Comparison of ENCODE assay signal across 15 mouse cellular contexts in genomic region chr3:130401560-130401852, GRCm38 (mm10).
DNase-seq lines count a peak whose midpoint lies in the region; ATAC-seq and TF ChIP-seq lines count a peak whose summit lies in the region.
"Had no signal": no experiment of that assay in that cellular context is flagged by ENCODE, and none has a peak within 500 bp of the region (broad histone marks: within the 10 kb centered on the region; RNA-seq: fewer than 3 reads in every experiment).

No protein-coding gene starts in this region.

- H3K27ac ChIP-seq in heart, postnatal 0 days (ENCODE audit: low read depth) = peak overlapping the region; percentile 3; the same call in 1 of the 2 replicates
- H3K27ac ChIP-seq in heart, embryonic 11.5 days (ENCODE audit: low read depth, low read length) = no peak overlapping the region
- H3K27ac ChIP-seq in midbrain, embryonic 11.5 days (ENCODE audit: low read depth, low read length) = no peak overlapping the region
- no peak overlapping the region for H3K27ac ChIP-seq in midbrain, embryonic 14.5 days (replicated peaks; ENCODE audit: low read depth, low read length)
- peak overlapping the region; percentile 36; the same call in 1 of the 2 replicates for H3K27ac ChIP-seq in embryonic facial prominence, embryonic 15.5 days (replicated peaks)
- H3K27ac ChIP-seq: embryonic facial prominence, embryonic 12.5 days; hindbrain, embryonic 10.5 days; intestine, embryonic 15.5 days; stomach, embryonic 15.5 days had no signal

- H3K9ac ChIP-seq in heart, postnatal 0 days (replicated peaks; ENCODE audit: low read depth, low read length) = no peak overlapping the region
- no peak overlapping the region for H3K9ac ChIP-seq in heart, embryonic 11.5 days (ENCODE audit: low read depth, low read length)
- no peak overlapping the region for H3K9ac ChIP-seq in midbrain, embryonic 11.5 days (ENCODE audit: low read length)
- H3K9ac ChIP-seq in midbrain, embryonic 14.5 days (replicated peaks; ENCODE audit: low read length) = no peak overlapping the region
- H3K9ac ChIP-seq in embryonic facial prominence, embryonic 15.5 days = no peak overlapping the region
- H3K9ac ChIP-seq: embryonic facial prominence, embryonic 12.5 days; intestine, embryonic 15.5 days; stomach, embryonic 15.5 days had no signal

- WGBS in heart, postnatal 0 days = 61% methylated on average over 1 of the region's 1 CpGs
- 69% methylated on average over 1 of the region's 1 CpGs for WGBS in heart, embryonic 11.5 days (ENCODE audit: insufficient replicate concordance)
- 36% methylated on average over 1 of the region's 1 CpGs for WGBS in midbrain, embryonic 11.5 days
- 26% methylated on average over 1 of the region's 1 CpGs for WGBS in midbrain, embryonic 14.5 days
- WGBS in embryonic facial prominence, embryonic 15.5 days = 53% methylated on average over 1 of the region's 1 CpGs

- no peak for DNase-seq in heart, postnatal 0 days (ENCODE audit: low spot score)
- DNase-seq in midbrain, embryonic 11.5 days (ENCODE audit: low spot score, missing footprints) = peak; percentile 78
- no peak for DNase-seq in midbrain, embryonic 14.5 days
- DNase-seq in left cerebral cortex, adult 8-10 months (ENCODE audit: low spot score in 2 of 2) = no peak
- DNase-seq: cerebellum, adult 8-10 months; lung, postnatal 36 days; thymus, postnatal 25 days had no signal

- no peak for TF ChIP-seq CTCF in heart, postnatal 0 days (IDR thresholded peaks at IDR 0.05; ENCODE audit: low read depth)

- no peak overlapping the region for H3K4me3 ChIP-seq in heart, postnatal 0 days (ENCODE audit: low read depth, low read length)
- H3K4me3 ChIP-seq in heart, embryonic 11.5 days (ENCODE audit: low read depth, low read length) = no peak overlapping the region
- H3K4me3 ChIP-seq in midbrain, embryonic 11.5 days (ENCODE audit: low read depth, low read length) = no peak overlapping the region
- no peak overlapping the region for H3K4me3 ChIP-seq in midbrain, embryonic 14.5 days (replicated peaks; ENCODE audit: low read depth, low read length)
- H3K4me3 ChIP-seq in embryonic facial prominence, embryonic 15.5 days (replicated peaks) = no peak overlapping the region
- H3K4me3 ChIP-seq: embryonic facial prominence, embryonic 12.5 days; hindbrain, embryonic 10.5 days; intestine, embryonic 15.5 days; stomach, embryonic 15.5 days had no signal

- H3K27me3 ChIP-seq in heart, postnatal 0 days (ENCODE audit: control insufficient read depth, insufficient read depth, low read length) = no peaks in the 10 kb centered on the region
- H3K27me3 ChIP-seq in heart, embryonic 11.5 days (ENCODE audit: control insufficient read depth, insufficient read depth, low read length) = no peaks in the 10 kb centered on the region
- H3K27me3 ChIP-seq in midbrain, embryonic 11.5 days (ENCODE audit: control insufficient read depth, insufficient read depth, low read length) = no peaks in the 10 kb centered on the region
- no peaks in the 10 kb centered on the region for H3K27me3 ChIP-seq in midbrain, embryonic 14.5 days (ENCODE audit: control insufficient read depth, insufficient read depth, low read length)
- H3K27me3 ChIP-seq in embryonic facial prominence, embryonic 15.5 days = no peaks in the 10 kb centered on the region
- H3K27me3 ChIP-seq: embryonic facial prominence, embryonic 12.5 days; intestine, embryonic 15.5 days; stomach, embryonic 15.5 days had no signal

- no peaks in the 10 kb centered on the region for H3K36me3 ChIP-seq in heart, postnatal 0 days (replicated peaks; ENCODE audit: control insufficient read depth, insufficient read depth, low read length)
- no peaks in the 10 kb centered on the region for H3K36me3 ChIP-seq in heart, embryonic 11.5 days (ENCODE audit: control insufficient read depth, insufficient read depth, low read length)
- no peaks in the 10 kb centered on the region for H3K36me3 ChIP-seq in midbrain, embryonic 11.5 days (ENCODE audit: control insufficient read depth, insufficient read depth, low read length)
- H3K36me3 ChIP-seq in midbrain, embryonic 14.5 days (ENCODE audit: control insufficient read depth, insufficient read depth, low read length) = no peaks in the 10 kb centered on the region
- H3K36me3 ChIP-seq in embryonic facial prominence, embryonic 15.5 days = no peaks in the 10 kb centered on the region
- H3K36me3 ChIP-seq: embryonic facial prominence, embryonic 12.5 days; hindbrain, embryonic 10.5 days; intestine, embryonic 15.5 days; stomach, embryonic 15.5 days had no signal

- ATAC-seq in heart, postnatal 0 days (ENCODE audit: insufficient read depth, low read depth) = no peak
- ATAC-seq in heart, embryonic 11.5 days (replicated peaks; ENCODE audit: insufficient number of reproducible peaks, low FRiP score, low TSS enrichment) = no peak
- peak; percentile 33; the same call in 1 of the 2 replicates for ATAC-seq in midbrain, embryonic 11.5 days (ENCODE audit: low FRiP score)
- no peak for ATAC-seq in midbrain, embryonic 14.5 days (ENCODE audit: low FRiP score, low TSS enrichment)
- no peak for ATAC-seq in embryonic facial prominence, embryonic 15.5 days (ENCODE audit: insufficient number of reproducible peaks, low FRiP score, low TSS enrichment, low read depth)
- peak; percentile 53 for ATAC-seq in monocyte, adult 5-6 weeks (replicated peaks; ENCODE audit: insufficient number of reproducible peaks, low FRiP score, low TSS enrichment, poor library complexity, severe bottlenecking)
- ATAC-seq: forebrain, embryonic 16.5 days; intestine, embryonic 15.5 days had no signal

- H3K4me1 ChIP-seq in heart, postnatal 0 days (ENCODE audit: control insufficient read depth, insufficient read depth) = no peaks in the 10 kb centered on the region
- no peaks in the 10 kb centered on the region for H3K4me1 ChIP-seq in heart, embryonic 11.5 days (ENCODE audit: control insufficient read depth, insufficient read depth, low read length)
- H3K4me1 ChIP-seq in midbrain, embryonic 11.5 days (ENCODE audit: control insufficient read depth, insufficient read depth, low read length) = peaks cover 6% of the 10 kb centered on the region; the same call in 1 of the 2 replicates
- peaks cover 8% of the 10 kb centered on the region for H3K4me1 ChIP-seq in midbrain, embryonic 14.5 days (ENCODE audit: control insufficient read depth, insufficient read depth, low read length)
- H3K4me1 ChIP-seq in embryonic facial prominence, embryonic 15.5 days = peaks cover 10% of the 10 kb centered on the region
- H3K4me1 ChIP-seq: intestine, embryonic 15.5 days; stomach, embryonic 15.5 days had no signal

- no peak for TF ChIP-seq EP300 in heart, postnatal 0 days (IDR thresholded peaks at IDR 0.05; ENCODE audit: low read depth)

- H3K4me2 ChIP-seq in heart, postnatal 0 days (ENCODE audit: low read depth, low read length) = no peak overlapping the region
- no peak overlapping the region for H3K4me2 ChIP-seq in heart, embryonic 11.5 days
- no peak overlapping the region for H3K4me2 ChIP-seq in midbrain, embryonic 11.5 days
- H3K4me2 ChIP-seq in midbrain, embryonic 14.5 days (ENCODE audit: low read length) = no peak overlapping the region
- no peak overlapping the region; the same call in 1 of the 2 replicates for H3K4me2 ChIP-seq in embryonic facial prominence, embryonic 15.5 days (replicated peaks)
- H3K4me2 ChIP-seq: embryonic facial prominence, embryonic 12.5 days; intestine, embryonic 15.5 days; stomach, embryonic 15.5 days had no signal

- H3K9me3 ChIP-seq in heart, postnatal 0 days (replicated peaks; ENCODE audit: control insufficient read depth, low read length) = no peaks in the 10 kb centered on the region
- no peaks in the 10 kb centered on the region for H3K9me3 ChIP-seq in heart, embryonic 11.5 days (replicated peaks; ENCODE audit: control insufficient read depth, low read length)
- H3K9me3 ChIP-seq in midbrain, embryonic 11.5 days (ENCODE audit: control insufficient read depth, low read length) = no peaks in the 10 kb centered on the region
- H3K9me3 ChIP-seq in midbrain, embryonic 14.5 days (ENCODE audit: control insufficient read depth, low read length) = no peaks in the 10 kb centered on the region
- H3K9me3 ChIP-seq in embryonic facial prominence, embryonic 15.5 days (replicated peaks) = no peaks in the 10 kb centered on the region
- H3K9me3 ChIP-seq: embryonic facial prominence, embryonic 12.5 days; hindbrain, embryonic 10.5 days; intestine, embryonic 15.5 days; stomach, embryonic 15.5 days had no signal

Comparison
In these comparisons a context has a peak if more than half of its experiments do, and no peak if none do; other contexts are left out.
1. ATAC-seq: peak in midbrain, embryonic 11.5 days (single experiment) and monocyte, adult 5-6 weeks (single experiment); none in heart, postnatal 0 days (single experiment), heart, embryonic 11.5 days (single experiment), midbrain, embryonic 14.5 days (single experiment) and embryonic facial prominence, embryonic 15.5 days (single experiment).
2. H3K27ac ChIP-seq: peak in heart, postnatal 0 days (single experiment) and embryonic facial prominence, embryonic 15.5 days (single experiment); none in heart, embryonic 11.5 days (single experiment), midbrain, embryonic 11.5 days (single experiment) and midbrain, embryonic 14.5 days (single experiment).